Mouse (Mus musculus): ENCODE measurements around the gene Macf1. TPM values are rescaled to one million over a fixed set of nuclear protein-coding genes. Genes with fewer than 3 reads are reported as not detected.

The Macf1 gene
- 100 to 1,000 TPM; 137 to 199 (median 157) TPM for total RNA-seq (2022)

DNA sequence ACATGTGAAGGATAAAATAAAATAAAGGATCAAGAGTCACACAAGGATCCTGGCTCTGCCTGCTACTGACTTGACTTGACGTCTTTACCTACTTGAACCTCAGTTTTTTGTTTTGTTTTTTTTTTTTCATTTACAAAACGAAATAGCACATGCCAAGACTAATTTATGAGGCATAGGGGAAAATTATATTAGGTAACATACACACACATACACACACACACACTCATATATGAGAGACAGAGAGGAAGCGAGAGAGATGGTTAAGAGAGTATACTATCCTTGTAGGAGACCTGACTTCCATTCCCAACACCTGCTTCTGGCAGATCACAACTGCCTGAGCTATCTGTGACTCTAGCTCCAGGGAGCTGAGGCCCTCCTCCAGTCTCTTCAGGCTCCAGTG is at the start of gene Macf1:
Gene Macf1, minus strand, starts transcription at position 101 of the 400 bp plus-strand sequence.
- no peak for DNase-seq

DNA sequence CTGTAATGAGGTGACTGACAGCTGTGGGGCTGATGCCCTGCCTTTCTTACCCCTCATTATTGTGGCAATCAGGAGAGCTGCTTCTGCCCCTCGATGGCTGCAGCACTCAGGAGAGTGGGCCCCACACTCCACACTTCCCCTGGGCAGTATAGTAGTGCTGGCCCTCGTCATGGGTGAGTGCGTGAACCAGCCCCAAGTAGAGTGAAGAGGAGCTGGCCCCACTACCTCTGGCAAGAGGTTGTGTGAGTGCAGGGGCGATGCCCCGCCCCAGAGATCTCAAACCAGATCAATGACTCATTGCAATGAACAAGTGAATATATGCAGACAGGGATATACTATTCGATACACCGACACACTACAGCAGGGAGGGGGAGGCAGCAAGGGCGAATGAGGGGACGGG is 49.4 kb upstream of the Macf1 start:
- no peak for DNase-seq

DNA sequence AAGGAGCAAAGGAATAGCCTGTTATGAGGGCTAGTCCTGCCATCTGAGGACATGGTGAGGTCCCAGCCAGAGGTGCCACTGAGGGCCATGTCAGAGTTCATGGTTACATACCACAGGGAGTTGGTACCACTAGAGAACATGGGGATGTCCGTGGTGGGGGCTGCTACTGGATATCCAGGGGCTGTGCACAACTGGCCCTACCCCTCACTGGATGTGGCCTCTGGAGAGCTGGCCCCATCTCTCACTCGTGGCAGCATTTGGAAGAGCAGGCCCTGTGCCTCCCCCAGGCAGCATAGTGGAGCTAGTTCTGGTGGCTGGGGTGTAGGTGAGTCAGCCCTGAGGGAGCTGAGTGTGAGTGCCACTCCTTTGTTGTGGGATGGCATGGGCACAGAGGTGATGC is 48.8 kb upstream of the Macf1 start:
- DNase-seq: no peak

DNA sequence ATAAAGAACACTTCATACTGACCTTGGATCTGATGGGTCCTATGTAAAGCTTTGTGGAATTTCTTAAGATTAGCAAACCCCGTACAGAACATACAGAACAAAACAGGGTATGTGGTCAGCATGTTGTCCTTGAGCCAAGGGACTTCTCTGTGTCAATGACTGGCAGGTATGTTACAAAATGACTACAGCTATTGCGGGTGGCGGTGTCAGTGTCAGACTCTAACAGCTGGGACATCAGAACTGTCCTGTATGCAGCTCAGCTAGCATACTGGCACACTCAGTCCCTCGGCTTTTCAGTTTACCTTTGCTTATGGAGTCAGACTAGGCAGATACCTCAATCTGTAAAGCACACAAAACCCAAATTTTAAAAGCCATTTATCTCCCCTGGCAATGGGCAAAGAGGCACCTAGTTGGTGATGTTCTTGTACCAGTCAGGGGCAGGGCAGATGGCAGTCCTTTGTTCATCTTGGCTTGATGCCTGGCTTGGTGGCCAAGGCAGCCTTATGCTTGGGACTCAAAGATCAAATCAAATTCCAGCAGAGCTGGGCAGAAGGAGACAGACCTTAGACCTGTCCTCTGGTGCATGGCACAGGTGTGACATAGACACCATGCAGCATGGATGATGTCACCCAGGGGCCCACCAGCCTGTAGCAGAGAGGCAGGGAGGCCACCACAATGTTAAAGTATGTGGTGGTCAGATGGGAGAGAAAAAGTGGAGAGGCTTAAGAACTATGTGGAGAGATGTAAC is 48.2 kb upstream of the Macf1 start:
- DNase-seq: no peak

DNA sequence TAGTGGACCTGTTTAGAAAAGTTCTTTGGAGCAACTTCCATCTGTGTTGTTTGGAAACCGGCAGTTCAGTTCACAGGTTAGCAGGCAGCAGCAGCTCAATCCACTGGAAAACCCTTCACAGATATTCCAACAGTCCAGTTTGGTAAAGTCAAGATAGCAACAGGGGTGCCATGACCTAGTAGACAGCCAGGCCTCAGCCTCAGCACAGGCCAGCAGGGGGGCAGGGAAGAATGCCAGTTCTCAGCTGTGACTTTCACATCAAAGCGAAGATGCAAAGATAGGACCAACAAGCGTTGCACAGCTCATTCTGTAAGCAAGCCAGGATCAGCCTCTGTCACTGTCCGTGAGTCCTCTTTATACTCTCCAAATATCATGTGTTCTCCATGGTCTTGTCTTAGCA is 37.6 kb upstream of the Macf1 start:
- no peak for DNase-seq

DNA sequence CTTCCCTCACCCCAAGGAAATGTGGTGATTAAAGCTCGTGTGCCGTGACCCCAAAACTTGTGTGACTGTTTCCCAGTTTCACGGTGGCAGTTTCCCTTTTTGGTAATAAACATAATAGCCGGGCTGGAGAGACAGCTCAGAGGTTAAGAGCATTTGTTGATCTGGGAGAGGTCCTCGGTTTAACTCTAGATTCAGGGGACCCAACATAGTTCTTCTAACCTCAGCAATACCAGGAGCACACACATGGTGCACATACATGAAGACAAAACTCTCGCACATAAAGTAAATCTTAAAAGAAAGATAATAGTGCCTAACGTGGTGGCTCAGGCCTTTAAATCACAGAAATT is 34.2 kb upstream of the Macf1 start:
- DNase-seq: no peak

DNA sequence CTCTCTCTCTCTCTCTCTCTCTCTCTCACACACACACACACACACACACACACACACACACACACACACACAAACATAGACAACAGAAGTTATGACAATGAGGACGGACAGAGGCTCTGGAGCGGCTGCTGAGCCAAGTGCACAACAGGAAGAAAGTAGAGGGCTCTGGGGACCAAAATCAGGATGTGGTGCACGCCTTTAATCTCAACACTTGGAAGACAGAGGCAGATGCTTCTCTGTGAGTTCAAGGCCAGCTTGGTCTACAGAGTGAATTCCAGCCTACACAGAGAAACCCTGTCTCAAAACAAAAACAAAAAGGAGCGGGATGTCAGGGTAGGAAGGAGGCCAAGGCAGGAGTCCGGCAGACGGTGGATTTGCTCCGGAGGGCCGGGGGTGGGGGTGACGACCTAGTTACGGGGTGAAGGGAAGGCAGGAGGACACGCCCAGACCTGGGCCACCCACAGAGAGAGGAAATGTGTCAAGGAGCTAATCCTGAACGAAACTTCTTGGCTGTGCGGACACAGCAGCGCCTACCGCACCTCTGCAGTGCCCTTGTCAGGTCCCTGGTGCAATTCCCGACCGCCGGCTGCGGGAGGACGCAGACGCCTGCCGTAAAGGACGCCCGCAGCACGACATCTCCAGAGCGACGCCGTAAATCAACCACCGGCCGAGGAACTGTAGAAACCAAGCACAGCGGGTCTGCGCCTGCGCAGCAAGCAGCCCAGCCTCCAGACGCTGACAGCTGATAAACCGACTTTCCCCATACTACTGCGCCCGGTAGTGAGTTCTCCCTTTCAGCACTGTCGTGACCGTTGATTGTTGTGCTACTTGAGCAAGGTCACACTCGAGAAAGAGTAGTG is 33.6 kb upstream of the Macf1 start, which contains the start of gene Ndufs5:
Gene Ndufs5, minus strand, starts transcription at position 629 of the 860 bp plus-strand sequence.
- DNase-seq: peak; percentile 94

DNA sequence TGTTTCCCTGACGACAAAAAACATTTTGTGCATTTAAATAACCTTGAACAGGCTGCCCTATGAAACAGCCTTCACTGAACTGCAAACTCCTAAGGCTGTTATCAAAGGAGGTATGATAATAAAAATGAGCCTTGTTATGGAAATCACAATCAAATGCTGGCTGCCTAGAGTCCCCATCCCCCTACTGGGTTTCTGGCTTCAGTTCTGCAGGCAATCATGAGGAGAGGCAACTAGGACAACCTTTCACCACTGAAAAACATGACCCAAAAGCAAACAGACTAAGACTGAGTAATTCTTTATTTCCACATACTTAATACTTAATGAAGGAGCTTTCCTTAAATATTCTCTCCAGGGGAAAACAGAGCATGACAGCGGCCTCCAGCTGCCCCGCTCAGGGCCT is 28.3 kb upstream of the Macf1 start:
- DNase-seq: no peak

DNA sequence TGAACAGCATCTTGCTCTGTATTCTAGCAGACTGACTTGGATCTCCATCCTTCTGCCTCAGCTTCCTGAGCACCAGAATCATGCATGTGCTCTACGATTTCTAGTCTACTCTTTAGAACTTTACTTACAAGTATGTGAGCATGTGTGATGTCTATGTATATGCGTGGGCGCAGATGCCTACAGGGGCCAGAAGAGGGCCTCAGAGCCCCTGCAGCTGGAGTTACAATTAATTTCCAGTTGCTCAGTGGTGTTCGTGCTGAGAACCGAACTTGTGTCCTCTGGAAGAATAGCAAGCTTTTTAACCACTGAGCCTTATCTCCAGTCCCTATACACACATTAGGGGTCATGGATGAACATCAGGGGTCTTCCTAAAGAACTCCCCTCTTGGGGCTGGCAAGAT is 23.2 kb upstream of the Macf1 start:
- no peak for DNase-seq

DNA sequence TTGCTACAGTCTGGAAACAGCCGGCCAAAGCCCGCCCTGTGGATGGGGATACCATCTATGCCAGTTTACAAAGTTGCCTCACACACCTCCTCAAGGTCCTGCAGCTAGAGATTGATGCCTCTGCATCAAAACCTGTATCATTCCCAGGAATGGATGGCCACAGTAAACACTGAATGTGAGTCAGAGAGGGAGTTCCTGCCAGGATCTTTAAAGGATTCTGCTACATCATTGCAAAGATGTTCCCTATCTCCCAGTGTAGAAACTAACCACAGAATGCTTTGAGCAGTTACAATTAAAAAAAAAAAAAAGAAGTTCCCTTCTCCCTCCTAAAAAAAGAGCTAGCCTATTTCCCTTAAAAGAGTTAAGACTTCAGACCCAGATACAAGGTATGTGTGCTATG is 21.2 kb upstream of the Macf1 start:
- DNase-seq: no peak

DNA sequence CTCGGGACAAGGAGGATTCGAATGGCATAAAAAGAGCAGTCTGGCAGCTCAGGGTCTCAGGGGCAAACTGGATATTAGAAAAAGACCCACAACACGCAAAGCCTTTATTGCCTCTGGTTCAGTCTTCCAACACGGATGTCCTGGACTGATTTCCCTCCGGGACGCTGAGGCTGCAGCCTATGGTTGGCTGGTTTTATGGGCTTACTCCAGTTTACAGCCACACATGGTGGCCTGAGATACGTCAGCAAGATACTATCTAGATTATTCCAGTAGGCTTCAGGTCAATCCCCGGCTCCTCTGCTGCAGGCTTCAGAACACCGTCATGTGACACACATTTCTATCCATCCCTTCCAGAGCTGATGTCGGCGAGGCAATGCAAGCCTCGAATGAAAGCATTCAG is 9.2 kb upstream of the Macf1 start:
- no peak for DNase-seq

DNA sequence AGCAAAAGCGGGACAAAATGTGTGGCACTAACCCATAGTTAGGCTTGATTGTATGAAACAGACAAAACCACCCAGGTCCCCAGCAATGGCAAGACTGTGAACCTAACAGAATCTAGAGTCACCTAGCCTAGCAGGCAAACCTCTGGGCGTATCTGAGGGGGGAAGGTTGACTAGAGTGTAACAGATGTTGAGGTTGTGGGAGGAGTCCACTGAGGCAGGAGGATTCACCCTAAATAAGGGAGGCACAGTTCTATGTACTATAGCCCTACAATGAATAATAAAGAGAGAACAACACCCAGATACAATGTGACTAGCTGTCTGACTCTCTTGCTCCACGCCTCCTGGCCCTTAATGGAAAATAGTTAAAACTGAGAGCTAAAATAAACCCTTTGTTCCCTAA is 7.9 kb upstream of the Macf1 start:
- DNase-seq: no peak

DNA sequence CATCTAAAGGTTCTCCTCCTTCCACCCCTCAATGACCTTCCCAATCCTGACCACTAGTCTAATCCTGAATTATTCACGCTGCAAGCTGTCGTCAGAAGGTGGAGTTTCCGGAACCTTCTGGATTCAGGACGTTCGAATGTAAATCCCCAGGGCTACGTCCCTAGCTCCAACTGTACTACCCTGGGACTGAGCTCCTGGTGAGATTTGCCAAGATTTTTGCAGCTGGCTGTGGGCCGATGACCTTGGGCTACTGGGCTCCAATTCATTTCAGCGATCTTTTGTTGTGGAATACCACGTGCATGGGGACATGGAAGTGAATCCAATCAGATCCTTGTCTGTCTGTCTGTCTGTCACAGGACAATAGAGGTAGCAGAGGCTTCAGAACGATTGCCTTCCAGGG is 6.2 kb upstream of the Macf1 start:
- DNase-seq: peak; percentile 63

DNA sequence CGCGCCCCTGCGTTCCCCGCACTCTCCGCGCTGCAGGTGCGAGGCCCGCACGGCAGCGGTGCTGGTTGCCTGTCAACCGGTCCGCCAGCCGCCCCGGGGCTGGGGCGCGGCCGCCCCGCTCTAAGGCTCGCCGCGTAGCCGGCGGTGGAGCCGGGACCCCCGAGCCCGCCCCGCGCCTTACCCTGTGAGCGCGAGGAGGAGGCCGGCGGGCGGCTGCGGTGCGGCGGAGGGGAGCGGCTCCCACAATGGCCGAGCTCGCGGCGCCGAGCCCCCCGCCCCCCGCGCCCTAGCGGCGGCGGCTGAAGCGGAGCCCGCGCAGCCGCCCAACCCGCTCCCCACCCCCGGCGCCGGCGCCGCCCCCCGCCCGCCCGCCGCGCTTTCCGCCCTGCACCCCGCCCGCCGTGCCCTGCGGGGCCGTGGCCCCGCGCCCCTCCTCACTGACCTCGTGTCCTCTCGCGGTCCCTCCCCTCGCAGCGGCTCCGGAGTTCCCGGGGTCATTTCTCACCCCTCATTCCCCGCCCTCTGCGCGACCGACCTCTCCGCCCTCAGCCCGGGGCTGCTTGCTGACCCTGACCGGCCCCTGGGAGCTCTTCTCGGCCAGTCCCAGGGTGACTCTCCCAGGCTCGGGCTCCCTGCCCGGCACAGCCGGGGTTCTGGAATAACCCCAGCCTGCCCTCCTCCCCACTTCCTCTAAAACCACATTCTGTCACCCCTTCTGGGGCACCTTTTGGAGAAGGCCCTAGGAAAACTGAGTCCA is 3.0 kb upstream of the Macf1 start:
- DNase-seq: peak; percentile 30

DNA sequence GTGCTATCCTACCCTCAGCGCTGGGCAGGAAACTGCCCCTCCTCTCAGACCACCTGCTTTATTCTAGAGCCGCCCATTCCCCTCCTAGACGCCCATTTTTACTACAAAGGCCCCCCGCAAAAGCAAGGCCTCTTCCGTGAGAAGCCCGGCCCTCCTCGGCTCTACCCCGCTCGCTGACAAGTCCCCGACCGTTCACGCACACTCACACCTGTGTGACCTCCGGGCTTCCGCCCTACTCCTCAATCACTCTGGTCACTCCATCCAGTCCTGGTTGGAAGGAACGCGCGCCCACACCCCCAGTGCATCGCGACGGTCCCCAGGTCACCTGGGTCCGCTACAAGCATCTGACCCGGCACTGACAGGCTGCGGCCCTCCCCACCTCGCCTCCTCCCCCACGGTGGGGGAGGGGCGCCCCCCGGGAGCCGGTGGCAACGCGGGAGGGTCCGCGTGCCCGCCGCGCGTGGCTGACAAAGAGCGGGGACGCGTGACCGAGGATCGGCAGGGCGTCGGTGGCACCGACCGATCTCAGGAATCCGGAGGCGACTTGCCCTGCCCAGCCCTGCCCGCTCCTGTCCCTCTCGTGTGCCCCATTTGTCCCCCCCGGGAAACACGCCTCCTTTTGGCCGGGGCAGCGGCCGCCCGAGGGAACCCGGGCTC is 2.3 kb upstream of the Macf1 start:
- no peak for DNase-seq

DNA sequence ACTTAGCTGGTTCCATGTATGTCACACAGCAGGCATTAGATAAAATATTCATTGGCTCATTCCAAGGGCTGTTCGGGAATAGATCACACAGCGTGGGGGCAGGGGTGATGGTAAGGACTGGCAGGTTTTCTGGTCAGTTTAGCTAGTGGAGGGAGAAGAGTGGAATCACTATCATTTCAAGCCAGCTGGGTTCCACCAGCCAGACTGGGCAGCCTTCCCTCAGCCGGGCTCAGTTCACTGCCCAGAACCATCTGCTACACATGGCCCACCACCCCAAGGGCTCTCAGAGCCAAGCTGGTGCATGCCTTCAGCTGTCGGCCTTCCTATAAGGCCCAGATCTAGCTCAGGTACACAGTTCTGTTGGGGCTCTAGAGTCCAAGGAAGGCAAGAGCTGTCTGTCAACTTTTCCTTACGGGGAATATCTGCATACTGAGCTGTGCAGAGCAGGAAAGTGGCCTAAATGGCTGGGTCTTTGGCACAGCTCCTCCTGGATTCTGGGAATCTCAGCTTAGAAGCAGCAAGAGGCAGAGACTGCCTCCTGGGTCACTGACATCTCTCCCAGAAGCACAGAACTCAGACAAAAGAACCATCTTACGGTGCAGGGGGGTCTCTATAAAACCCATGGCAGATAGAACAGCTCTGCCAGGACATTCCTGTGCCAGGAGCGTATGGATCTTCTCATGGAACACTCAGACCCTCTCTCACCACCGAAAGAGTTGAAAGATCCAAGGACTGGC is 1.5 kb upstream of the Macf1 start:
- DNase-seq: no peak

DNA sequence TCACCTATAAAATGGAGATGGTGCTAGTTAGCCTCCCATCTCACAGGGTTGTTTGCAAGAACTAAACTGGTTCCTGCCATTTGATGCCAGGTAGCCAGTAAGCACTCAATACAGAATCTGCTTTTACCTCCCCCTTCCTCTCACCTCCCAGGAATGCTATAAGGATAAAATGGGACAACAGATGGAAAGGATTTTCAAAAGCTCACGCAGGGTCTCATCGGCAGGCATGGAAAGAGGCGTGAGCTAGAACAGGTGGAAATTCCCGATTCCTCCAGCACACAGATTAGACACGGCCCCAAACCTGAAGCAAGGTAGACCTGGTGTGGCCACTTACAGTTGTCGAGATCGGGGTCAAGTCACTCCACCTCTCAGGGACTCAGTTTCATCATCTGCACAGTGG is 886 bp upstream of the Macf1 start:
- DNase-seq: no peak

DNA sequence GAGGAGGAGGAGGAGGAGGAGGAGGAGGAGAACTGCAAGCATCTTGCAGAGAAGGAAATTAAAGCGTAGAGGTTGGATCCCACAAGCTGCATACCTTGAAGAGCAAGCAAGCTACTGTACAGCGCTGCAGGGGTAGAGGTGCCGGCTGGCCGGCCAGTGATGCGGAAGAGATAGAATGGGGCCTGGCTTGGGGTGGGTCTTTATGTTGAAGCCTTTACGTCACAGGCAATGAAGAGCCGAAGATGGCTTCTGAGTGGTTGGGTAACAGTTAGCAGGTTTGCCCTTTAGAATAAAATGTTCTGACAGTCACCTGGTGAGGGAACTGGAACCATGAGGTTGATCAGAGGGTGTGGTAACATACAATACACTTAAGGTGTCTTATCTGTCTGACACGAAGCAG is 1.9 kb downstream of the Macf1 start:
- DNase-seq: no peak

DNA sequence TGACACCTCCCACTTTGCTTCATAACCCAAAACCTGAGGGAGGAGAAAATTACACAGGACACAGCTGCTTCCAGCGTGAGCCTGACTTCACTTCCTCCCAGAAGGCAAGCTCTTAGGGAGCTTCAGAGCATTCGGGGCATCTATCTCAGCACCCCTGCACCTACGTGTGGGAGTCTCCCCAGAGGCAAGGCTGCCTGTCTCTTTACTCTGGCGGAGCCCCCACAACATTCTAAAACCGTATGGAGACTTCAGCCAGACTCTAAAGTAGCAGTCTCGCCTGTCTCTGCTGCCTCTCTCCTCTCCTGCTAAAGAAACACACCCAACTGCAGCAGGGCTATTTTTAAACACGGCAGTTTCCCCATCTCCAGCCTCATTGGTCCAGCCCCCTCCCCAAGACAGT is 3.2 kb downstream of the Macf1 start:
- no peak for DNase-seq

DNA sequence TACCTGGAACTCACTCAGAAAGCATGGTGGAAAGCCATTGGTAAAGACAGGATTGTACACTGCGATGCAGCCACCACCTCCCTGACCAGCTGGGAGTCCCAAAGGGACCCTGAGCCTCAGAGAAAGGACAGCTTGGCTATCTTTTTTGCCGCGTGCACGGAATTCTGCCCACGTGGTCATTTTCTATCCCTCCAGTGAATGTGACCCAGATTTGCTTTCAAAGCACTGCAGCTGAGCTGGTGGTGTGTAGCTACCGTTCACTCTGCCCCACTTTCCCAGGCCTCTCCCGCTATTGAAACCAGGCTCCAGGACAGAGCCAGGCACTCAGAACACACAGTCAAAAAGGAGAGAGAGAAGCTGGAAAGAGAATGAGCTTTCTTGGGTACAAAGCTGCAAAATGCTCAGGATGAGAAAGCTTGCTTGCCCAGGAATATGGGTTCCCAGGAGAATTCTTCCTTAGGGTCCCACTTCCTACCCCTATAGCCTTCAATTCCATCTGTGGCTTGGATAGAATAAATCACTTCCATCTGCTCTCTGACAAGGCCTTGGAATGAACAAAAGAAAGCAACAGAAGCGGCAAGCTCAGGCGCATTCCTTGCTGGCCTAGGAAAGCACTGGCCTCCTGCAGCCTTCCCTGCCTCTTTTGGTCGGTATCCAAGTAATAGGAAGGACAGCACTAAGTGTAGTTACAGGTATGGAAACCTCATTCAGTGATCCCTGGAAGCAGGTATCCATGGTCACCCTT is 6.9 kb downstream of the Macf1 start:
- no peak for DNase-seq

DNA sequence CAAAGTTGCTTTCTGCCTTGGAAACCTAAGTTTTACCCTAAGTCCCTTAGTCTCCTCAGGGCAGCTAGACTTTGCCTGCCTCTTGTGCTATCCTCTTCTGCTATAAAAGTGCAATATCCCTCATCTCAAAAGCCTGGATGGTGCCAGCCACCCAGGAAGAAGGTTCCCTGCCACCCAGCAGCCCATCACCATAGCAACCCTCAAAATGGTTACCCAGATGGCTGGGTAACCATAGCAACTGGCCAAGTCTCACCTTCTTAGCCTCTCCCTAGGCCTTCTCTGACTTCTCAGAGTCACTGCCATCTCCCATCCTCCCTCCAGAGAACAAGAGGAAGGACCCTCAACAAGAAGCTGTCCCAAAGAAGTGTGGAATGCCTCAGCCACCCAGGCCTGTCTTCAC is 13.6 kb downstream of the Macf1 start:
- DNase-seq: no peak
